Mouse (Mus musculus): ENCODE results near the gene Zmynd11. TPM values are rescaled to one million over a fixed set of nuclear protein-coding genes. Genes with fewer than 3 reads are reported as not detected.

Zmynd11 gene
- total RNA-seq, 1 experiment from 2014 or later = 168 TPM

DNA sequence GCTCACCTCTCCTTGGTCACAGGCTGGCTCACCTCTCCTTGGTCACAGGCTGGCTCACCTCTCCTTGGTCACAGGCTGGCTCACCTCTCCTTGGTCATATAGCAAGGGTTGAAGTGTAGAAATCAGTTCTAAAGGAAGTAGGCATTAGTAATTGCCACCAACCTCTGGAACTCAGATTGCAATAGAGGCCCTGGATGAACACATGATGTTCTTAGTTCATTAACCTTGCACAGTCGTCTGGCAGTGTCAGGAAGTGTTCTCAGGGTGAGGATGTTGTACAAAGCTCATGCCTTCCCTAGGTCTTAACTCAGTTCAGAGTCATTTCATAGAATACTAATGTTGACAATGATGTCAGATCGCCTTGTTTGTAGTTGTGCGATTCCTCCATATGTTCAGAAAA, 112.1 kb downstream of the Zmynd11 start:
- DNase-seq = no peak

- no peak for DNase-seq
These were observed 114.5 kb downstream of the Zmynd11 start for GRCm38 (mm10) chr13:9650580-9650979.

DNA sequence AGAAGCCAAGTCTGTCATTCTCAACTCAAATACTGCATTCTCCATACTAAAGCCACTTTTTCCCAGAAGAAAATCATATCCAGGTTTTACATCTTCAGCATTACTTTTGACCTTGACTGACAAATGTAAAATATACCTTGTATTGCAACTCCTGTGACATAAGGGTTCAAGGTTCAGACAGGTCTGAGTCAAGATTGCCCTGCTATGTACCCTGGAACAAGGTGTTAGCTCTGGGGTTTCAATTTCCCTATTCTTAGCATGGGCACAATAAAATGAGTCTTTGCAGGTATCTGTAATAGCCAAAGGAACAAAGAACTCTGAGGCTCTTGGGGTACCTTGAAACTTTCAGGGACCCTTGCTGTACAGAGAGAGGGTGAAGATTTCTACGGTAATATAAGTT, 115.2 kb downstream of the Zmynd11 start:
- DNase-seq = no peak

- peak; percentile 46 for DNase-seq
These were observed 116.4 kb downstream of the Zmynd11 start for GRCm38 (mm10) chr13:9648716-9649115.

GRCm38 (mm10) chr13:9637949-9638348, 127.2 kb downstream of the Zmynd11 start:
- DNase-seq = no peak

DNA sequence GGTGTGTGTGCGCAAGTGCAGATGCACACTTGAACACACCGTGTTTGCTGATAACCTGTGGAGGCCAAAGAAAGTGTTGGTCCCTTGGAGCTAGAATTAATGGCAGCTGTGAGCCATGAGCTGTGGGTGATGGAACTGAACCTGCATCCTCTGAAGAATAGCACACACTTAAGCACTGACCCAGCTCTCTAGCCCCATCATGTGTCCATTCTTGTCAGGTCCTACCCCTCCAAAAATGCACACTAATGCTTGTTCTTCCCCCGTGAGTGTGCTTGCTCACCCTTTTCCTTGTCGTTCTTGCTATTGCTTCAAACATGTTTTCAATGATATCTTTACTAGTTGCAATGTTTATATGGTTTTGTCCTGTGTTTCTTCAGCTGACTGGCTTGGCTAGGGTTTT, 128.6 kb downstream of the Zmynd11 start:
- DNase-seq = peak; percentile 5

GRCm38 (mm10) chr13:9635951-9636350, 129.2 kb downstream of the Zmynd11 start:
- DNase-seq = peak; percentile 7
